ENCODE assay signal across 31 mouse cellular contexts in genomic region chr2:38586733-38587132, GRCm38 (mm10). TPM values are rescaled to one million over a fixed set of nuclear protein-coding genes. Genes with fewer than 3 reads are reported as not detected.
A peak's percentile ranks its signal among the peaks of the same experiment; 100 is the strongest.
DNase-seq lines count a peak whose midpoint lies in the region; ATAC-seq and TF ChIP-seq lines count a peak whose summit lies in the region.
"Had no signal": no experiment of that assay in that cellular context is flagged by ENCODE, and none has a peak within 500 bp of the region (broad histone marks: within the 10 kb centered on the region; RNA-seq: fewer than 3 reads in every experiment).

No protein-coding gene starts in this region.

- ATAC-seq in heart, embryonic 12.5 days (ENCODE audit: insufficient number of reproducible peaks, low FRiP score) = no peak
- ATAC-seq in heart, postnatal 0 days (ENCODE audit: insufficient read depth, low read depth) = peak; percentile 54
- ATAC-seq in midbrain, embryonic 12.5 days (ENCODE audit: low FRiP score, low read depth) = no peak
- ATAC-seq in midbrain, postnatal 0 days (ENCODE audit: low FRiP score) = no peak
- ATAC-seq: activated CD4-positive, CD25-positive, alpha-beta regulatory T cell, adult 4 months; forebrain, embryonic 15.5 days; hindbrain, postnatal 0 days; intestine, embryonic 15.5 days had no signal

- H3K4me3 ChIP-seq in heart, embryonic 12.5 days = no peak overlapping the region
- H3K4me3 ChIP-seq in heart, postnatal 0 days (ENCODE audit: low read depth, low read length) = no peak overlapping the region
- H3K4me3 ChIP-seq in heart, embryonic 10.5 days = no peak overlapping the region
- H3K4me3 ChIP-seq in midbrain, embryonic 12.5 days = no peak overlapping the region
- no peak overlapping the region for H3K4me3 ChIP-seq in midbrain, postnatal 0 days (ENCODE audit: low read depth, low read length)
- H3K4me3 ChIP-seq: embryonic facial prominence, embryonic 13.5 days; forebrain, embryonic 15.5 days; gastrocnemius, adult 2 months; intestine, embryonic 15.5 days; limb, embryonic 10.5 days; limb, embryonic 15.5 days; liver, embryonic 15.5 days; neural tube, embryonic 15.5 days had no signal

- H3K9me3 ChIP-seq in heart, embryonic 12.5 days (replicated peaks) = no peaks in the 10 kb centered on the region
- H3K9me3 ChIP-seq in heart, postnatal 0 days (replicated peaks; ENCODE audit: control insufficient read depth, low read length) = no peaks in the 10 kb centered on the region
- H3K9me3 ChIP-seq in heart, embryonic 10.5 days = no peaks in the 10 kb centered on the region
- H3K9me3 ChIP-seq in midbrain, embryonic 12.5 days = no peaks in the 10 kb centered on the region
- no peaks in the 10 kb centered on the region for H3K9me3 ChIP-seq in midbrain, postnatal 0 days (ENCODE audit: low read length)
- H3K9me3 ChIP-seq: embryonic facial prominence, embryonic 13.5 days; forebrain, embryonic 15.5 days; intestine, embryonic 15.5 days; limb, embryonic 10.5 days; limb, embryonic 15.5 days; liver, embryonic 15.5 days; neural tube, embryonic 15.5 days had no signal

- H3K27ac ChIP-seq in heart, embryonic 12.5 days (ENCODE audit: poor library complexity, severe bottlenecking) = peak overlapping the region; percentile 27; the same call in 1 of the 2 replicates
- H3K27ac ChIP-seq in heart, postnatal 0 days (ENCODE audit: low read depth) = no peak overlapping the region
- no peak overlapping the region for H3K27ac ChIP-seq in heart, embryonic 10.5 days
- peak overlapping the region; percentile 50; the same call in 1 of the 2 replicates for H3K27ac ChIP-seq in midbrain, embryonic 12.5 days (replicated peaks)
- H3K27ac ChIP-seq in midbrain, postnatal 0 days (ENCODE audit: low read depth, low read length) = no peak overlapping the region
- H3K27ac ChIP-seq: embryonic facial prominence, embryonic 13.5 days; forebrain, embryonic 15.5 days; gastrocnemius, adult 2 months; hindbrain, postnatal 0 days; intestine, embryonic 15.5 days; limb, embryonic 10.5 days; limb, embryonic 15.5 days; liver, embryonic 15.5 days; neural tube, embryonic 15.5 days had no signal

- no peak for TF ChIP-seq EP300 in heart, postnatal 0 days (IDR thresholded peaks at IDR 0.05; ENCODE audit: low read depth)

- H3K36me3 ChIP-seq in heart, embryonic 12.5 days = peaks cover 70% of the 10 kb centered on the region
- H3K36me3 ChIP-seq in heart, postnatal 0 days (replicated peaks; ENCODE audit: control insufficient read depth, insufficient read depth, low read length) = peaks cover 56% of the 10 kb centered on the region
- peaks cover 66% of the 10 kb centered on the region for H3K36me3 ChIP-seq in heart, embryonic 10.5 days
- H3K36me3 ChIP-seq in midbrain, embryonic 12.5 days = peaks cover 37% of the 10 kb centered on the region
- H3K36me3 ChIP-seq in midbrain, postnatal 0 days (ENCODE audit: insufficient read depth, low read length) = peaks cover 18% of the 10 kb centered on the region; the same call in 1 of the 2 replicates

- peaks cover 22% of the 10 kb centered on the region for H3K4me1 ChIP-seq in heart, embryonic 12.5 days (replicated peaks)
- H3K4me1 ChIP-seq in heart, postnatal 0 days (ENCODE audit: control insufficient read depth, insufficient read depth) = no peaks in the 10 kb centered on the region
- H3K4me1 ChIP-seq in heart, embryonic 10.5 days = peaks cover 33% of the 10 kb centered on the region
- H3K4me1 ChIP-seq in midbrain, embryonic 12.5 days = peaks cover 45% of the 10 kb centered on the region
- no peaks in the 10 kb centered on the region for H3K4me1 ChIP-seq in midbrain, postnatal 0 days (ENCODE audit: insufficient read depth, low read length)
- H3K4me1 ChIP-seq: intestine, embryonic 15.5 days; limb, embryonic 15.5 days had no signal

- H3K9ac ChIP-seq in heart, embryonic 12.5 days = no peak overlapping the region
- H3K9ac ChIP-seq in heart, postnatal 0 days (replicated peaks; ENCODE audit: low read depth, low read length) = no peak overlapping the region
- 0 out of 2 replicates have a peak overlapping the region, but pooled peaks have one; percentile 20 for H3K9ac ChIP-seq in midbrain, embryonic 12.5 days (replicated peaks)
- no peak overlapping the region for H3K9ac ChIP-seq in midbrain, postnatal 0 days (replicated peaks; ENCODE audit: low read length, poor library complexity, severe bottlenecking)
- H3K9ac ChIP-seq: embryonic facial prominence, embryonic 13.5 days; forebrain, embryonic 15.5 days; intestine, embryonic 15.5 days; limb, embryonic 15.5 days; liver, embryonic 15.5 days; lung, embryonic 14.5 days; neural tube, embryonic 15.5 days had no signal

- H3K27me3 ChIP-seq in heart, embryonic 12.5 days (replicated peaks) = no peaks in the 10 kb centered on the region
- no peaks in the 10 kb centered on the region for H3K27me3 ChIP-seq in heart, postnatal 0 days (ENCODE audit: control insufficient read depth, insufficient read depth, low read length)
- no peaks in the 10 kb centered on the region for H3K27me3 ChIP-seq in heart, embryonic 10.5 days (ENCODE audit: insufficient read depth, poor library complexity, severe bottlenecking)
- no peaks in the 10 kb centered on the region for H3K27me3 ChIP-seq in midbrain, embryonic 12.5 days
- no peaks in the 10 kb centered on the region for H3K27me3 ChIP-seq in midbrain, postnatal 0 days (ENCODE audit: insufficient read depth, low read length)
- H3K27me3 ChIP-seq: embryonic facial prominence, embryonic 13.5 days; forebrain, embryonic 15.5 days; intestine, embryonic 15.5 days; limb, embryonic 15.5 days; liver, embryonic 15.5 days; neural tube, embryonic 15.5 days had no signal

- no peak for TF ChIP-seq CTCF in heart, postnatal 0 days (IDR thresholded peaks at IDR 0.05; ENCODE audit: low read depth)
- TF ChIP-seq CTCF in midbrain, postnatal 0 days (IDR thresholded peaks at IDR 0.05) = no peak

- no peak for DNase-seq in heart, adult 9 months (ENCODE audit: low spot score in 2 of 2)
- no peak for DNase-seq in heart, postnatal 0 days (ENCODE audit: low spot score)
- no peak for DNase-seq in heart, embryonic 10.5 days (ENCODE audit: low spot score)
- no peak for DNase-seq in midbrain, postnatal 0 days (ENCODE audit: low spot score)
- DNase-seq: adrenal gland, adult 2 months; adrenal gland, postnatal 36 days; B cell, adult 2 months; cerebellum, adult 18-20 months; cerebellum, postnatal 10 days; gastrocnemius, adult 2 months; gastrocnemius, postnatal 36 days; kidney, adult 9 months; kidney, postnatal 10 days; layer of hippocampus, postnatal 36 days; lung, embryonic 14.5 days; lung, postnatal 14 days; retina, postnatal 1 day; right cerebral cortex, postnatal 14 days; thymus, postnatal 4 days had no signal

- H3K4me2 ChIP-seq in heart, embryonic 12.5 days = no peak overlapping the region
- no peak overlapping the region for H3K4me2 ChIP-seq in heart, postnatal 0 days (ENCODE audit: low read depth, low read length)
- no peak overlapping the region for H3K4me2 ChIP-seq in midbrain, embryonic 12.5 days (replicated peaks)
- no peak overlapping the region for H3K4me2 ChIP-seq in midbrain, postnatal 0 days (ENCODE audit: low read depth, low read length, poor library complexity, severe bottlenecking)
- H3K4me2 ChIP-seq: embryonic facial prominence, embryonic 13.5 days; forebrain, embryonic 15.5 days; heart, embryonic 11.5 days; intestine, embryonic 15.5 days; limb, embryonic 15.5 days; liver, embryonic 15.5 days; lung, embryonic 14.5 days; neural tube, embryonic 15.5 days had no signal

- WGBS in heart, embryonic 12.5 days = 34% methylated on average over 6 of the region's 6 CpGs
- WGBS in heart, postnatal 0 days = 39% methylated on average over 6 of the region's 6 CpGs
- WGBS in heart, embryonic 10.5 days = 33% methylated on average over 6 of the region's 6 CpGs
- WGBS in midbrain, embryonic 12.5 days = 82% methylated on average over 6 of the region's 6 CpGs
- 68% methylated on average over 6 of the region's 6 CpGs for WGBS in midbrain, postnatal 0 days

RNA-seq across cellular contexts. Expression of gene Psmb7, which starts 57.2 kb away (rescaled TPM):
- 211 and 213 TPM in 2 replicates for polyA plus RNA-seq in heart, embryonic 12.5 days (2016; fragmentation: Nextera tagmentation; extraction: Ambion mirVana)
- 220 and 239 TPM in 2 replicates for total RNA-seq in heart, postnatal 0 days (2014; rRNA removed; ENCODE audit: low replicate concordance)
- polyA plus RNA-seq in heart, postnatal 0 days (2015; fragmentation: Nextera tagmentation; extraction: Ambion mirVana) = 241 and 243 TPM in 2 replicates
- 262 and 309 TPM in 2 replicates for polyA plus RNA-seq in heart, embryonic 10.5 days (2016; fragmentation: Nextera tagmentation; extraction: Ambion mirVana)
- 273 and 282 TPM in 2 replicates for polyA plus RNA-seq in midbrain, embryonic 12.5 days (2016; fragmentation: Nextera tagmentation; extraction: Ambion mirVana)
- 218 and 239 TPM in 2 replicates for total RNA-seq in midbrain, postnatal 0 days (2014; rRNA removed)
- 282 and 287 TPM in 2 replicates for polyA plus RNA-seq in midbrain, postnatal 0 days (2015; fragmentation: Nextera tagmentation; extraction: Ambion mirVana)

Comparison
In these comparisons a context has a peak if more than half of its experiments do, and no peak if none do; other contexts are left out.
1. H3K27ac ChIP-seq: peak in heart, embryonic 12.5 days (single experiment) and midbrain, embryonic 12.5 days (single experiment); none in heart, postnatal 0 days (single experiment), heart, embryonic 10.5 days (single experiment) and midbrain, postnatal 0 days (single experiment).